Mouse (Mus musculus) cerebellum, adult 18-20 months (tissue): ENCODE results near the gene Ctps2.

Experiments used
- DNase-seq, 2 experiments: peaks; one replicate each; pipeline ENCODE4 v3.0.0; 2021

The Ctps2 gene

DNA sequence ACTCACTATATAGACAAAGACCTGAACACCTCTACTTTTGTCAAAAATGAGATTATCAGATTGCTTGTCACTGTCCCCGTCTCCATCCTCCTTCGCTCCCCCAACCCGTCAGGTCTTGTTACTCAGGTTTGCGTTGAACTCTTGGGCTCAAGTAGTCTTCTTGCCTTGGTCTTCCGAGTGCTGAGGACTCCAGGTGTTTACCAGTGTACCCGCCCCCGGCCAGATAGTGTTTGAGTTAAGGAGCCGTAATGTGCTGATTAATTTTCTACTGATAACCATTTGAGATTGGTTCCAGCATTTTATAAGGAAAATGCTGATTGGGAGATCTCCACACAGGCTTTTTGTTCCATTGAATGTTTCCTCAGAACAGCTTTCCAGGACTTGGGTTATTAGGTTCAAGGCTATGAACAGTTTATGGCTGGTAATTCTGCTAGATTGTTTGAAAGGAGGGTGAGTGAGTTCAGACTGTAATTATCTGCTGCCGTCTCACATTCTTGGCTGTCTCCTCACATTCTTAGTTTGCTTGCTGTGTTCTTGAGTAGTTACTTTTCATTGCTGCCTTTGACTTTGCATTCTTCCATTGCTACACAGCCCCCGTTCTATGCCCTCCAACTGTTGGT lies 85.9 kb downstream of the Ctps2 start:
- DNase-seq, result no peak

DNA sequence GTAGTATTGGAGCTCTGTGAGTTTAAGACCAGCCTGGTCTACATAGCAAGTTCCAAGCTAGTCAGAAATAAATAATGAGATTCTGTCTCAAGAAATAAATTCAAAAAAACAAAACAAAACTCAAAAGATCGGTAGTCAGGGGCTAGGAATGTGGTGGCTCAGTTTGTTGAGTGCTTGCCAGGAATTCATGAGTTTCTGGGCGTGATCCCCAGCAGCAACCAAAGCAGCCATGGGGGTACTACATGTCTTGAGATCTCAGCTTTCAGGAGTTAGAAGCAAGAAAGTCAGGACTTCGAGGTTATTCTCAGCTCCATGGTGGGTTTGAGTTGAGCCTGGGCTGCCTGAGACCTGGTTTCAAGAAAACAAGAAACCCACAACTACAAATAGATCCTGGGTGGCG lies 90.4 kb downstream of the Ctps2 start:
- DNase-seq, result no peak

DNA sequence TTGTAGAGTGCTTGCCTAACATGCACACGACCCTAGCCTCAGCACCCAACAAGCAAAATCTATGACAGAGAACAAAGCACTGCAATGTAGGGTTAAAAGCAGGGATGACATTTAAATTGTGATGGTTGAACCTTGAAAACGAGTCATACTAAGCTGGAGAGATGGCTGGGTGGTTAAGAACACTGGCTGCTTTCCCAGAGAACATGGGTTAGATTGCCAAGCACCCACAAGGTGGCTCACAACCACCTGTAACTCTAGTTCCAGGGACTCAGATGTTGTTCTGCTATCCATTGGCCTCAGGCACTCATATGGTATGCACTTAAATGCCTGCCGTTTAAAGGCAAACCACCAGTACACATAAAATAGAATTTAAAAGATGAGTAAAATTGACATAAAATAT lies 91.1 kb downstream of the Ctps2 start:
- DNase-seq, result no peak

DNA sequence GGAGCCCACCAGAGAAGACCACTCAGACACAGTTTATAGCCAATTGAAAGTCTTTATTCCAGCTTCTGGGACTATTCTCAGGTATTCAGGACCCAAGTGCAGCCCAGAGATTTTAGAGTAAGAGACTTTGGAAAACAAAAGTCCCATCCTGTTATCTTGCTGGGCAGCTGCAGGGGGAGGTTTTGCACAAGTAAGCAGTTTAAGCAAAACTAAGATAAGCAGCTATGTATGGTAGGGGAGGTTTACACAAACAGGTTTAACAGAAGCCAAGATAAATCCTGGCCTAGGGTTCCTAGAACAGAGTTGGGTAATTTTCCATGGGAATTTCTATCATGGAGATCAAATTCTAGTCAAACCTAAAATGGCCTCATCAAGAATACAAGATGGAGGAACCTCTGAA lies 126.8 kb downstream of the Ctps2 start:
- no peak for DNase-seq

DNA sequence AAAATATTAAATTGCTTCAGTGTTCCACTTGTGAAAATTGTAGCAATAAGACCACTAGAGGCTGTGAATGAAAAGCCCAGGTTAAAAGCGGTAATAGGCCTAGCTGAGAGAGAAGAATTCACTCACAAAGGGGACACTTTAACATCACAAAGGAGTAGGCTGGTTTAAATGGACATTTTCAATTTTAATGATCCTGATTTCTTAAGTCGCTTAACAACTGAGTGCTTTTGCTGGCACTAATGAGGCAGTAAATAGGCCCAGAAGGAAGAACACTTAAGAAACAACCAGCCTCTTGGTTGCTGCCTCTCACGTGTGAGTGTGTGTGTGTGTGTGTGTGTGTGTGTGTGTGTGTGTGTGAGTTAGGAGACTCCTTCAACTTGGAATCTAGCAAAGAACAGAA lies 137.7 kb downstream of the Ctps2 start:
- DNase-seq, result no peak

DNA sequence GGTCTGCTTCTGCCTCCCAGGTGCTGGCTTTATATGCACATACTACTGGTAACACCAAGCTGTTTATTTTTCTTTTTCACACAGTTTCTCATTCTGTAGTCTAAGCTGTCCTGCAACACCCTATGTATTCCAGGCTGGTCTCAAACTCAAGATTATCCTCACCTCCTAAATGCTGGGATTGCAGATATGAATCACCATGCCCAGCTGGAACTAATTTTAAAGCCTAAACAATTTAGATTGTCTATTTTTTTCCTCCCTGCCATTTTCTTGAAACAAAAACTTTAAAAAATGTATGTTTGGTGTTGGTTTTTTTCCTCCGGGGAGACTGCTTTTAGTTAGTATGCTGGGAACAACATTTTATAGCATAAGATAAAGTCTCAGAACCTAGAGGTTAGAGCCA lies 141.7 kb downstream of the Ctps2 start:
- DNase-seq, result no peak

DNA sequence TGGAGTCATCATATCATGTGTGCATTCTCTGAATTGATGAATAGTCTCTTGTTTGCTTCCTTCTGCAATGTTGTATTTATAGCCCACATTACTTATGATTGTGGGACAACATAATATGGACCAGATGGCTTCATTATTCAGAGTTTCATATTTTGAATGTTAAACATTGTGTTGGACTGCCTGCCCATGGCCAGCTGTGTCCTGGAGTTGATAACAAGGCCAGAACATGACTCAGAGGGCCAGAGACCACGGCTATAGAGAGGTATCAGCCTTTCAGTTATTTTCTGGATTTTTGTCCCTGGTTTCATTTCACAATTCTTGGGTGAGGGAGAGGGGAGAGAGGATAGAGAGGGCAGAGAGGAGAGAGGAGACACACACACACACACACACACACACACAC lies 162.9 kb downstream of the Ctps2 start:
- DNase-seq, result no peak
